Mouse (Mus musculus) lung, postnatal 0 days (tissue): ENCODE measurements around the gene Tbc1d10c.

Source experiments
- CTCF ChIP-seq: IDR thresholded peaks from 2 replicates; pipeline ENCODE4 v1.5.1; 2016; ENCODE audit warnings: antibody characterized with exemption, mild to moderate bottlenecking
- EP300 ChIP-seq: IDR thresholded peaks from 2 replicates; pipeline ENCODE4 v1.6.1; 2016; ENCODE audit warnings: antibody characterized with exemption, mild to moderate bottlenecking, control low read depth

DNA sequence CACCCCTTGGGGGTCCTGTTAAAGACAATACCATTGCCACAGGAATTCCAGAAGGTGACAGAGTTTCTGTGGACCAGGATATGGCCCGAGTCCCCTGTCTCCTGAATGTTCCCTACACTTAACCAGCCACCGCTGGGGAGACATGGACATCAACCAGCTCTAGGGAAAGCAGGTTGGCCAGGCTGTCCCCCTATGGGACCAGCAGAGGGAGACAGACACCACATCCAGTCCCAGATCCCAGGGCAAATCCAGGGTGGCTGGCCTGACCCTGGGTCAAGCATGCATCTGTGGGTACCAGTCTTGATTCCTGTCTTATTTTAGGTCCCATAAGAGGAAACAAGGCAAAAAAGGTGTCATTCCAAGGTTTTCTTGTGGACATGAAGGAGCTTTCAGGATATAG, 15.9 kb upstream of the Tbc1d10c start:
- TF ChIP-seq CTCF (peak; percentile 100), EP300 (no peak)
